Mouse (Mus musculus) neural tube, embryonic 15.5 days (tissue): ENCODE measurements at regions not wholly inside any gene's neighbourhood (a gene's known extent, or its start where the extent isn't known, plus 50 kb on each side); places are given as distances from the start of the nearest gene placed in this dataset.
"Not testable (repeated sequence)": the region's sequence is repeated elsewhere in the genome, so short reads cannot be mapped to it uniquely, and the experiment has no call there.

Experiments
- ATAC-seq: fragments of 200-750 bp; cut with Nextera tagmentation; 2 replicates; pipeline ENCODE4 v1.8.0; 2017; ENCODE audit warnings: mild to moderate bottlenecking, moderate TSS enrichment, moderate library complexity; ENCODE audit not compliant: low FRiP score
- H3K27ac ChIP-seq: fragments of 300-500 bp; sonication (generic); replicated peaks from 2 replicates; pipeline ENCODE4 v1.5.1; 2015; ENCODE audit warnings: mild to moderate bottlenecking, inconsistent platforms
- H3K27me3 ChIP-seq: fragments of 300-500 bp; sonication (generic); replicated peaks from 2 replicates; pipeline ENCODE4 v1.6.1; 2015; ENCODE audit warnings: inconsistent platforms
- H3K36me3 ChIP-seq: fragments of 300-500 bp; sonication (generic); 2 replicates; pipeline ENCODE4 v1.6.1; 2015; ENCODE audit warnings: inconsistent platforms
- H3K4me1 ChIP-seq: fragments of 300-500 bp; sonication (generic); 2 replicates; pipeline ENCODE4 v1.6.1; 2015; ENCODE audit warnings: inconsistent platforms
- H3K4me2 ChIP-seq: fragments of 300-500 bp; sonication (generic); 2 replicates; pipeline ENCODE4 v1.6.1; 2015; ENCODE audit warnings: inconsistent platforms, mild to moderate bottlenecking, moderate library complexity
- H3K4me3 ChIP-seq: fragments of 300-500 bp; sonication (generic); replicated peaks from 2 replicates; pipeline ENCODE4 v1.5.1; 2015; ENCODE audit warnings: mild to moderate bottlenecking, inconsistent platforms
- H3K9ac ChIP-seq: fragments of 300-500 bp; sonication (generic); replicated peaks from 2 replicates; pipeline ENCODE4 v1.6.1; 2015; ENCODE audit warnings: mild to moderate bottlenecking, inconsistent platforms
- H3K9me3 ChIP-seq: fragments of 300-500 bp; sonication (generic); replicated peaks from 2 replicates; pipeline ENCODE4 v1.6.1; 2016; ENCODE audit warnings: inconsistent platforms
- WGBS: fragments of 180-500 bp; shearing (Covaris S2); methylation state at CpG from one replicate; pipeline ENCODE4 v1.1.7; 2015; ENCODE audit warnings: mixed read lengths; 5-methylcytosine and 5-hydroxymethylcytosine counted together

DNA sequence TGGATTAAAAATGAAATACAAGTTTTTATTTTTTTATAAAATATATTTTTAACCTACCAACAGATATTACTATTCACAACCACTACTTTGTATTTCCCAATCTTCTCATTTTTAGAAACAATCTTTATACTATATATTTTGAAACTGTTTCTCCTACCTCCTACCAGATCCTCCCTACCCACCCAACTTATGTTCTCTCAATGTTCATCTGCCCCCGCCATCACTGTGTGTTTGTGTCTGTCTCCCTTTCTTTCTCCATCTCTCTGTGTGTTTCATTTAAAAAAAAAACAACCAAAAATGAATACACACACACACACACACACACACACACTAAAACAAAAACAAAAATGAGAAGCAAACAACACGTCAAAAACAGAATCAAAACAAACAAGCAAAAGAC is 118.5 kb downstream of the Pcdh18 start:
- Histone ChIP-seq H3K27me3 (no peaks in the 10 kb centered on the region), H3K9me3 (no peaks in the 10 kb centered on the region), H3K4me3 (no peak overlapping the region), H3K9ac (no peak overlapping the region), H3K36me3 (no peaks in the 10 kb centered on the region), H3K27ac (no peak overlapping the region), H3K4me2 (no peak overlapping the region), H3K4me1 (no peaks in the 10 kb centered on the region)
- WGBS: 93% methylated on average over 2 of the region's 2 CpGs
- no peak for ATAC-seq

- WGBS: 58% methylated on average over 2 of the region's 2 CpGs
- no peaks in the 10 kb centered on the region for H3K4me1 ChIP-seq
- H3K4me2 ChIP-seq: no peak overlapping the region
- H3K9ac ChIP-seq: no peak overlapping the region
- no peak for ATAC-seq
- no peaks in the 10 kb centered on the region for H3K36me3 ChIP-seq
- H3K9me3 ChIP-seq: no peaks in the 10 kb centered on the region
- no peak overlapping the region for H3K4me3 ChIP-seq
- H3K27ac ChIP-seq: no peak overlapping the region
- no peaks in the 10 kb centered on the region for H3K27me3 ChIP-seq
Observed at GRCm38 (mm10) chr3:49636676-49637075, 120.4 kb downstream of the Pcdh18 start.

- H3K9ac ChIP-seq: no peak overlapping the region
- no peak for ATAC-seq
- no peaks in the 10 kb centered on the region for H3K36me3 ChIP-seq
- no peak overlapping the region for H3K4me3 ChIP-seq
- H3K4me2 ChIP-seq: no peak overlapping the region
- no peaks in the 10 kb centered on the region for H3K27me3 ChIP-seq
- no peaks in the 10 kb centered on the region for H3K4me1 ChIP-seq
- no peak overlapping the region for H3K27ac ChIP-seq
- no peaks in the 10 kb centered on the region for H3K9me3 ChIP-seq
- 14% methylated on average over 9 of the region's 9 CpGs for WGBS
Observed at GRCm38 (mm10) chr3:49592706-49593451, 164.2 kb downstream of the Pcdh18 start.

DNA sequence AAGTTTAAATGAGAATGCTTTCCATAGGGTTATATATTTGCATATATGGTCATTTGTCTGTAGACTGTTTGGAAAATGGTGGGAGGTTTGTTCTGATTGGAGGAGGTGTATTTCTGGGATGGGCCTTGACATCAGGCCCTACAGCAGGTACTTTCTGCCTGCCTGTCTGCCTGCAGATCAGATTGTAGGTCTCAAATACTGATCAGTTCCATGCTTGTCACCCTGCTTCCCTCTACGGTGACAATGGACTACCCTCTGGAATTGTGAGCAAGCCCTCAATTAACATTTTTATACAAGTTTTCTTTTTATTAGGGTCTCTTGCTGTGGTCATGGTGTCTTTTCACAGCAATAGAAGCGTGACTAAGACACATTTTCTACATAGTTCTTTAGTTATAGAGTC is 166.9 kb downstream of the Pcdh18 start:
- 26% methylated on average over 2 of the region's 2 CpGs for WGBS
- Histone ChIP-seq H3K9me3 (no peaks in the 10 kb centered on the region), H3K4me1 (no peaks in the 10 kb centered on the region), H3K4me3 (no peak overlapping the region), H3K27ac (no peak overlapping the region), H3K27me3 (no peaks in the 10 kb centered on the region), H3K4me2 (no peak overlapping the region), H3K9ac (no peak overlapping the region), H3K36me3 (no peaks in the 10 kb centered on the region)
- ATAC-seq: no peak

DNA sequence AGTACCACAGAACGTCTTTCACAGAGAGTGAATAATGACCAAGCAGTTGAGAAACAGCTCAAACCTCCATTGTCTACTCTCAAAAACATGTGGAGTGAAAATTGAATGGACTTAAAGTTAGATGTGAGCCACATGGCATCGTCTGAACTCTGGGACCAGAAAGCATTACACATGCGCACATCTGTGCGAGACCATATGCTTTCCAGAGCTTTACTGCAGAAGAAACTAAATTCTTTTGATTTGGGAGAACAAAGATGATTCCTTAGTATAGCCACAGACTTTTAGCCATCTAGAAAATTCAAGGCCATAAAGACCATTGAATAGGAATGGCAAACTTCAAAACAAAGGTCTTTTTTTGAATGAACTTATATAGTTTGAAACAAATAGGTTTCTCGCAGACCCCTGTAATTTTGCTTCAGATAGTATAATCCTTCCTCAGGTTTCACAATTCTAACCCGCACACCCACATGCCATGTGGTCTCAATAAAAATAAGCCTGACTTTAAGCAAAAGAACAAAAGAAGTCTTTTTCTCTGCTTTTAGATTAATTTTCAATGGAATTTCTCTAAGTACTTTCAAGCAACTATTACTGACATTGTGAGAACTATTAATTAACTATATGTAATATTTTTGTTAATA is 170.5 kb downstream of the Pcdh18 start:
- no peaks in the 10 kb centered on the region for H3K9me3 ChIP-seq
- no peaks in the 10 kb centered on the region for H3K27me3 ChIP-seq
- H3K4me3 ChIP-seq: no peak overlapping the region
- 51% methylated on average over 6 of the region's 6 CpGs for whole genome bisulfite sequencing
- H3K4me2 ChIP-seq: no peak overlapping the region
- no peak overlapping the region for H3K27ac ChIP-seq
- H3K9ac ChIP-seq: no peak overlapping the region
- no peaks in the 10 kb centered on the region for H3K4me1 ChIP-seq
- no peak for ATAC-seq
- H3K36me3 ChIP-seq: no peaks in the 10 kb centered on the region

GRCm38 (mm10) chr3:49585962-49586361 is 171.2 kb downstream of the Pcdh18 start:
- H3K27me3 ChIP-seq, H3K27ac ChIP-seq, H3K4me1 ChIP-seq, H3K4me2 ChIP-seq, H3K4me3 ChIP-seq, H3K9ac ChIP-seq, H3K36me3 ChIP-seq, ATAC-seq, H3K9me3 ChIP-seq: not testable (repeated sequence)

- no peaks in the 10 kb centered on the region for H3K4me1 ChIP-seq
- no peaks in the 10 kb centered on the region for H3K9me3 ChIP-seq
- H3K36me3 ChIP-seq: no peaks in the 10 kb centered on the region
- no peak overlapping the region for H3K4me3 ChIP-seq
- WGBS: 73% methylated on average over 8 of the region's 8 CpGs
- H3K9ac ChIP-seq: no peak overlapping the region
- no peak for ATAC-seq
- H3K27ac ChIP-seq: no peak overlapping the region
- no peaks in the 10 kb centered on the region for H3K27me3 ChIP-seq
- H3K4me2 ChIP-seq: no peak overlapping the region
Observed at GRCm38 (mm10) chr3:49566769-49567729, 190.1 kb downstream of the Pcdh18 start.

DNA sequence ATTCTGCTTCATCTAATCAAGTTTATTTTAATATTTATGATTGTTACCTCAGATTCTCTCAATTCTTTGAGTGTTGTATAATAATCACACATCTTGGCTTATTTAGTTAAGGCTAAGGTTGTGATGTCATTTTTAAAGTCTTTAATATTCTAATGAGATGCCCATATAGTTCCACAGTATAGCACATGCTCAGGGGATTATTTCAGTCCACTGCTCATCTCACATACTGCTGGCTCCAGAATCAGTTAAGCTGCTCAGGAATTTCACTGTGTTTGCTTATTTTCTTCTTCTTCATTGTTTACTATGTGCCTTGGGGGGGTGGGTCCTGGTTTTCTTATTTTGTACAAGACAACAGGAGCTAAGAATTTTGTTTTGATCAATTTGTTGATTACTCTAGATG is 229.5 kb downstream of the Pcdh18 start:
- no peak overlapping the region for H3K9ac ChIP-seq
- no peaks in the 10 kb centered on the region for H3K27me3 ChIP-seq
- no peaks in the 10 kb centered on the region for H3K4me1 ChIP-seq
- no peak overlapping the region for H3K4me3 ChIP-seq
- H3K36me3 ChIP-seq: no peaks in the 10 kb centered on the region
- H3K9me3 ChIP-seq: no peaks in the 10 kb centered on the region
- no peak overlapping the region for H3K4me2 ChIP-seq
- H3K27ac ChIP-seq: no peak overlapping the region
- ATAC-seq: no peak

DNA sequence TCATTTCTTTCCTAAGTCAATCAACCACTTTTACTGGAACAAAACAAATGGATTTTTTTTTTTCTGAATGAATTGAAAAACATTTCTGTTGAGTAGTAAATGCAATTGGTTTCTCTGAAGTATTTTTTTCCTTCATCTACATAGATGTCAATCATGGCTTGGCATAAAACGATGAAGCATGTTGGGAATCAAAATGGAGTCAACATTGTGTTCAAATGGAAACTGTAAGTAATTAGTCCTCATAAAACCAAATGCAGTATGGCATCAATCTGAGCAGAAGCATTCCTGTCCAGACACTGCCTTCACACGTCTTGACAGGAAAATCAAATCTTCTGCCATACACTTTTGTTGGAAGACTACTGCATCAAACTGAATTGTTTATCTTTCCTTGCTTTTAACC is 237.0 kb downstream of the Pcdh18 start:
- Histone ChIP-seq H3K36me3 (no peaks in the 10 kb centered on the region), H3K27ac (no peak overlapping the region), H3K9me3 (no peaks in the 10 kb centered on the region), H3K4me3 (no peak overlapping the region), H3K27me3 (no peaks in the 10 kb centered on the region), H3K4me1 (no peaks in the 10 kb centered on the region), H3K4me2 (no peak overlapping the region), H3K9ac (no peak overlapping the region)
- no peak for ATAC-seq
- WGBS: 83% methylated on average over 2 of the region's 2 CpGs

DNA sequence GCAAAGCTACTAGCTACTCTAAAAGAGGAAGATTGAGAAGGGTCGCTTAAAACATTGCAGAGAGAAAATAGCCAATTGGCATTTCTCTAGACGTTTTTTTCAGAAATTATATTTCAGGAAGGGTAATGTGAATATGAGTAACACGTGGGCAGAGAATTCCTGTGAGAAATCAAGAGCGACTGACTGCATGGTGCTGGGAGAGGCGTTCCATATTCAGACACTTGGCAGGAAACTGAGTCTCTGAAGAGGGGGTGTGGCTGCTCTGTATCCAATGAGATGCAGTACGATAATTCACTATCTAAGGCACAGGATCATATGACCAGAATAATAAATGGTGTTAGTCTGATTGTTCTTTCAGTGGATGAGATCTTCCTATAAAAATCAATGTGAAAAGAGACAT is 252.5 kb downstream of the Pcdh18 start:
- Histone ChIP-seq H3K4me2 (no peak overlapping the region), H3K9me3 (no peaks in the 10 kb centered on the region), H3K36me3 (no peaks in the 10 kb centered on the region), H3K4me3 (no peak overlapping the region), H3K27me3 (no peaks in the 10 kb centered on the region), H3K27ac (no peak overlapping the region), H3K4me1 (no peaks in the 10 kb centered on the region), H3K9ac (no peak overlapping the region)
- WGBS: 75% methylated on average over 6 of the region's 6 CpGs
- no peak for ATAC-seq

- WGBS: 79% methylated on average over 4 of the region's 4 CpGs
- Histone ChIP-seq H3K4me2 (no peak overlapping the region), H3K4me3 (no peak overlapping the region), H3K4me1 (no peaks in the 10 kb centered on the region), H3K36me3 (no peaks in the 10 kb centered on the region), H3K9ac (no peak overlapping the region), H3K9me3 (no peaks in the 10 kb centered on the region), H3K27me3 (no peaks in the 10 kb centered on the region), H3K27ac (no peak overlapping the region)
- ATAC-seq: no peak
Observed at GRCm38 (mm10) chr3:49502351-49502750, 254.8 kb downstream of the Pcdh18 start.

DNA sequence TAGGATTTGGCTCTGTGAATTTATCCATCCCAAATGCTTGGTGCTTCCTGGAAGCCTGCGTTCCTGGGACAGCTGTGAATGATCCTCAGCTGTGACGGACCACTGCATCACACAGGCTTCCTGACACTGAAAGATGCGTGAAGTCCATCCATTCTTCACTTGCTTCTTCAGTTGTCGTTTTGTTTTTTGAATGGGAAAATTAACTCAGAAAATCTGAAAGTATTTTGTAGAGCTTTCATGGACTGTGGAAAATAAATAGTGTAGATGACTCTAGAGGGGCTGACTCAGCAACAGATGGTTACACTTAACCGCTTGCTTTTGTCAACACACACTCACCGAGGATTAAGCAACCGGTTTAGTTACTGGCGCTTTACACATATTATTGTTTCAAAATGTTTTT is 272.0 kb downstream of the Pcdh18 start:
- 89% methylated on average over 8 of the region's 8 CpGs for WGBS
- no peaks in the 10 kb centered on the region for H3K9me3 ChIP-seq
- no peak for ATAC-seq
- H3K27me3 ChIP-seq: no peaks in the 10 kb centered on the region
- no peak overlapping the region for H3K4me3 ChIP-seq
- no peak overlapping the region for H3K27ac ChIP-seq
- no peak overlapping the region for H3K4me2 ChIP-seq
- no peaks in the 10 kb centered on the region for H3K4me1 ChIP-seq
- H3K9ac ChIP-seq: no peak overlapping the region
- H3K36me3 ChIP-seq: no peaks in the 10 kb centered on the region
